Mouse (Mus musculus) erythroblast, embryonic 14.5 days (primary cell): ENCODE measurements around the gene Susd1.

Source experiments
- GATA1 ChIP-seq: IDR thresholded peaks from 2 replicates; pipeline ENCODE4 v1.6.1; 2012; ENCODE audit warnings: low read length, inconsistent platforms, mixed read lengths
- TAL1 ChIP-seq: IDR thresholded peaks from 3 replicates; pipeline ENCODE4 v1.6.1; 2012; ENCODE audit warnings: low read length, inconsistent platforms, mixed read lengths

DNA sequence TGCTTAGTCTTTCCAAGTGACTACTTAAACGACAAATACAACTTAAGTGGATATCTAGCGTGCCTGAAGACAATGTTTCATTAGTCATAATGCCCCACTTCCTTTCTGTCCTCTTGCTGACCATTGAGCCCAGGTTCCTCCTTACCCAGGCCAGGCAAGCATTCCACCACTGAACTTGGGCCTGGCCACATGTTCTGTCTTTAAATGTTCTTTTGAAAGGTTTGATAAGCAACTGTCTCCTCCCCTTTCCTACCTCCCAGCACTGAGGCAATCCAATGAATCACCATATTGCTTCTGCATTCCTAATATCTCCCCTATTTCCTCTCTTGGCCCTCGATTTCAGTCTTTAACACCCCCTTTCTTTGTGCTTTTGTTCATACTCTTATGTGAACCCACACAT, 143.8 kb downstream of the Susd1 start:
- no peak for TF ChIP-seq GATA1
- TF ChIP-seq TAL1 = no peak
